Mouse (Mus musculus) macrophage (primary cell): Measurements from ENCODE around the gene Brap. TPM values are rescaled to one million over a fixed set of nuclear protein-coding genes. Genes with fewer than 3 reads are reported as not detected.

Source experiments
- H3K27ac ChIP-seq: fragments of 350-480 bp; formaldehyde crosslinking; 2 replicates; pipeline ENCODE4 v1.9.0; 2021
- H3K36me3 ChIP-seq: fragments of 350-480 bp; formaldehyde crosslinking; 2 replicates; pipeline ENCODE4 v1.9.0; 2021; ENCODE audit errors: inconsistent target
- H3K4me3 ChIP-seq: fragments of 350-480 bp; formaldehyde crosslinking; 2 replicates; pipeline ENCODE4 v1.9.0; 2021; ENCODE audit errors: inconsistent target
- H3K79me2 ChIP-seq: fragments of 350-480 bp; formaldehyde crosslinking; 2 replicates; pipeline ENCODE4 v1.9.0; 2021; ENCODE audit errors: inconsistent target
- WGBS: methylation state at CpG from one replicate; pipeline ENCODE4 v1.1.7; 2026; ENCODE audit warnings: inconsistent platforms; ENCODE audit not compliant: missing documents; 5-methylcytosine and 5-hydroxymethylcytosine counted together
- polyA plus RNA-seq: library from polyadenylated mRNA; stranded (reverse); fragments of 250-400 nt; gene quantifications from 3 replicates; pipeline ENCODE4 v1.2.4, GENCODE M21; 2018; ENCODE audit warnings: inconsistent platforms

The Brap gene
- polyA plus RNA-seq, 1 experiment from 2014 or later: 40.7 TPM

DNA sequence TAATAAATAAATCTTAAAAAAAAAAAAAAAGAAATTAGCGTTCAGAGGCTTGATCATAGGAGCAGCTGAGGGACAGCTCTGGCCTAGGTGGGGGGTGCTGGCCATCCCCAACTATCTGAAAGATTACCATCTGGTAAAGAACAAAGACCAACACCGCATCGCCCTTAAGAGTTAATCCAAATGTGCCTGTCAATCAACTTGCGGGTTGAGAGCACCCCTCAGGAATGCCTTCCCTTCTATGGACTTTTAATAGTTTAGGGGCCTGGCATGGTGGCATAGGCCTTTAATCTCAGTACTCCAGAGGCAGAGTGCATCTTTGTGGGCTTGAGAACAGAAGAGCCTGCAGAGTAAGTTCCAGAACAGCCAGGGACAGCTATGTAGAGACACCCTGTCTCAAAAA, 32.5 kb downstream of the Brap start:
- Histone ChIP-seq H3K4me3 (no peak overlapping the region), H3K36me3 (no peaks in the 10 kb centered on the region)
- 83% methylated on average over 4 of the region's 4 CpGs for WGBS

DNA sequence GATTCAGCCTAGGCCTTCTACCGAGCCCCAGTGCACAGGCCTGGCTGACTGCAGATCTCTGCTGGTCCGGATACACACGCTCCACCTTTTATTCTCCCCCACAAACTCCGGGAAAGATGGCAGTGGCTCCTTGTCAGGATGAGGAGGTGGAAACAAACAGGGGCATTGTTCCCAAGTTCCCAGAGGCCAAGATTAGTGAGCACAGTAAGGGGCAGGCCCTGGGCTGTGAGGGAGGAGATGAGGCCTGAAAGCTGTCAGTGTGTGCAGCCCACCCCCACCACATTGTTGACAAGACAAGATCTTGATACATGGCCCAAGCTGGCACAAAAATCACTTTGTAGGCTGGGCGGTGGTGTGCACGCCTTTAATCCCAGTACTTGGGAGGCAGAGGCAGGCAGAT, 36.4 kb downstream of the Brap start:
- 88% methylated on average over 6 of the region's 6 CpGs for WGBS

More for the DNA sequence above, 32.5 kb downstream of the Brap start:
- no peak overlapping the region for H3K27ac ChIP-seq
- no peaks in the 10 kb centered on the region for H3K79me2 ChIP-seq

DNA sequence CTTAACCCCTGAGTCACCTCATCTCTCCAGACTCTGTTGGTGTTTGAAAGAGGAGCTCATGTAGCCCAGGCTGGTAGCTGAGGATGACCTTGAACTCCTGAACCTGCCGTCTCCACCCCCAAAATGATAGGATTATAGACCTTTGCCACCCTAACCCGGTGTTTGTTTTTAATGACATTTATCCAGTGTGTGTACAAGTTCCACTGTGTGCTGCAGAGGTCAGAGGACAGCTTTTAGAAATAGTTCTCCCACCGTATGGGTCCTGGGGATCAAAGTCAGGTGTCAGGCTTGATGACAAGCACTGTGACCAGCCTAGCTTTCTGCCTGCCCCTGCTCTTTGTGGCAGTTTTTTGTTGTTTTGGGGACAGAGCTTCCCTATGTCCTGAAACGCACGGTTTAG, 39.5 kb downstream of the Brap start:
- 84% methylated on average over 5 of the region's 5 CpGs for WGBS
- H3K36me3 ChIP-seq: no peaks in the 10 kb centered on the region
- H3K27ac ChIP-seq: no peak overlapping the region
- no peaks in the 10 kb centered on the region for H3K79me2 ChIP-seq
- H3K4me3 ChIP-seq: no peak overlapping the region

More for the DNA sequence above, 36.4 kb downstream of the Brap start:
- no peak overlapping the region for H3K4me3 ChIP-seq
- H3K27ac ChIP-seq: no peak overlapping the region
- H3K36me3 ChIP-seq: no peaks in the 10 kb centered on the region
- no peaks in the 10 kb centered on the region for H3K79me2 ChIP-seq

DNA sequence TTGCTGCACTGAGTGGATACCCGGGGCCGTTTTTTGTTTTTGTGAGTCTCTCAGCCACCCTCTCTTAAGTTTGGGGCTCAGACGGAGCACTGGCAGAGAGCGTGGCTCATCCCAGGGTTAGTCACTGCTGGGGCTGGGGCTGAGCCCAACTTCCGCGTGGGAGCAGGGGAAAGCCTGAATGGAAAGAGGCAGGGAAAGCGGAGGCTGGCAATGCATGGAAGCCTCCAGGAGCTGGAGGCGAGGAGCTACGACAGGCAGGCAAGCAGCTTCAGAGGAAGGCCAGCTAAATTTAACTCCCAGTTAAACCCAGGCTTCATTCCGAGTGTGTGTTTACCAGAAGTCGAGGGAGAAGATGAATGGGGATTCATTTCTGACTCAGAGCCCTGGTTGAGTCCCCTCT, 40.1 kb downstream of the Brap start:
- no peak overlapping the region for H3K4me3 ChIP-seq
- no peaks in the 10 kb centered on the region for H3K79me2 ChIP-seq
- H3K27ac ChIP-seq: no peak overlapping the region
- WGBS: 89% methylated on average over 11 of the region's 11 CpGs
- H3K36me3 ChIP-seq: no peaks in the 10 kb centered on the region

DNA sequence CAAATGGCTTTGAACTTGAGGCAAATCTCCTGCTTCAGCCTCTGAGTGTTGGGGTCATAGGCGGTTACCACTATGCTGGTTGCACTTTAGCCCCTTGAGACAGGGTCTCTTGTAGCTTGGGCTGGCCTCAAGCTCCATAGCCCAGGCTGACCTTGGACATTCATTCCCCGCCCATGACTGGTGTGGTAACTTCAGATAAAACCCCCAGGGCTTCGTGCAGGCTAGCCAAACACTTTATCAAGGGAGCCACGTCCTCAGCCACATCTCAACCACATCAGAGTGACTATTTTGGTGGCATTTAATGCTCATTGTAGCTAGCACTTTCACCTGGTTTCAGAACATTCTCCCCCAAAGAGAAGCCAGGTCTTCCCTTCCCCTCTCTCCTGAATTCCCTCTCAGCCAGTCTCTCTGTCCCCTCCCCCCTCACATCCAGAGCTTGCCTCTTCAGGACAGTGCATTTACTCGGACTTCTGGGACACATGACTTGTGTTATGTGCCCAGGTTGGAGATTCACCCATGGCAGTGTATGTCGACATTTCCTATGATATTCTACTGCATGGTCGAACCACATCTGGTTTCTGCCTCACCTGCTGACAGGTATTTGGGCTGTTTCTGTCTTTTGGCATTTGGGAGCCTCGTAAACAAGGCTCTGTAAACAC, 40.9 kb downstream of the Brap start:
- Histone ChIP-seq H3K4me3 (no peak overlapping the region), H3K27ac (no peak overlapping the region)
- 66% methylated on average over 8 of the region's 8 CpGs for WGBS

DNA sequence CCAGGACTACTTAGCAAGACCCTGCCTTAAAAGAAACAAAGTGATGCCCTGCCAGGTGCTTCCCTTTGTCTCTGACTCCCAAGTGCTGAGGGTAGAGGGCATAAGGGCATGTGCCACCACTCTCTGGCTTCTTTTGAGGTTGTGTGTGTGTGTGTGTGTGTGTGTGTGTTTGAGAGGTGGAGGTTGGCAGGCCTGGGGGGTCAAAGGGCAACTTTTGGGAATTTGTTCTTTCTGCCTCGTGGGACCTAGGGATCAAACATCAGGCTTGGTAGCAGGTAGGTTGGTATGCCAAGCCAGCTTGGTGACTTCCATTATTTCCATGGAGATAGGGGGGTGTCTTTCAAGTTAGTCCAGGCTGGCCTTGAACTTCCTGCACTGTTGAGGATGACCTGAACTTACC, 43.0 kb downstream of the Brap start:
- Histone ChIP-seq H3K27ac (no peak overlapping the region), H3K36me3 (no peaks in the 10 kb centered on the region), H3K4me3 (no peak overlapping the region), H3K79me2 (no peaks in the 10 kb centered on the region)
- 90% methylated on average over 1 of the region's 1 CpGs for WGBS

More for the DNA sequence above, 40.9 kb downstream of the Brap start:
- no peaks in the 10 kb centered on the region for H3K36me3 ChIP-seq
- no peaks in the 10 kb centered on the region for H3K79me2 ChIP-seq

DNA sequence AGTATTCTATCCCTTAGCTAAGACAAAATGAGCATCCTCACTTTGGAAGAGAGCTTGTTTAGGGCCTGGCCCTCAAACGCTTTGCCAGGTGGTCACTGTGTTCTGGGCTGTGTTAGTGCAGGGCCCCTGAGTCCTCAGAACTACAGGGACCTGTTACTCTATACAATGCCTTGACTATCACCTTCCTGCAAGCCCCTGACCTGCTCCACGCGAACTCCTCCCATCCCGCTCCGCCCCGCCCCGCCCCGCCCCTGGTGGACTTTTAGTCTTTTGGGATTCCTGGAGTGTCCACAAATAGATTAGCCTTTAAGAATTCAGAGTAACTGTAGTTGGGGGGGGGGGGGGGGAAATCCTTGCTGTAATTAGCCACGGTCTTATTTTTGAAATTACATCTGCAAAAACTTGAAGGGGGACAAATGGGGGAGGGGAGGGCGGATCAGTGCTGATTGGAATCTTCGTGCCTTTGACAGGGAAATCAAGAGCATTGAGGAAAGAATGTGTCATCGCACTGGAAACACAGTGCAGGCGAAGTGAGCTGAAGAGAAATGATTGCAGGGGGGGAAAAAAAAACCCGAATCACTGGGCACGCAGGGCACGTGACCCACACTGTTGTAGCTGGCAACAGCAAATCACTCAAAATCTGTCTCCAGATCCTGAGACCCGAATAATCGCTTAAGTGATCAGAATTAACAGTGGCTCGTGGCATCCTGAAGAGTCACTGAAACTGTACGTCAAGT, 44.3 kb downstream of the Brap start:
- 26% methylated on average over 13 of the region's 20 CpGs for WGBS
- Histone ChIP-seq H3K36me3 (no peaks in the 10 kb centered on the region), H3K4me3 (no peak overlapping the region), H3K27ac (no peak overlapping the region), H3K79me2 (no peaks in the 10 kb centered on the region)

DNA sequence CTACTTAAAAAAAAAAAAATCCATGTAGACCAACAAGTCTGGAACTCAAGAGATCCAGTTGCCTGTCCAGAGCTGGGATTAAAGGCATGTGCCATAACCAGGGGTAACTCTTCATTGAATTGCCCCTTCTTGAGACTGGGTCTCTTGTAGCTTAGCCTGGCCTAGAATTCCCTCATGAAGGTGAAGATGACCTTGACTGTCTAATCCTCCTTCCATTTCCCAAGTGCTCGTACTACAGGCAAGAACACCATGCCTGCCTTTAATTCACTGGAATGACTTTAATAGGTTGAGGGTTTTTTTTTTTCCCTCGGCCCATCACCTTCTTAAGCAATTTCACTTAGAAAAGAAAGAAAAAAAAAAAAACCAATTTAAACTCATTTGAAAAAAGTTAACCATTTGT, 50.0 kb downstream of the Brap start:
- peaks cover 30% of the 10 kb centered on the region for H3K79me2 ChIP-seq
- peak overlapping the region; percentile 38 for H3K4me3 ChIP-seq
- no peaks in the 10 kb centered on the region for H3K36me3 ChIP-seq
- 92% methylated on average over 1 of the region's 2 CpGs for WGBS
- peak overlapping the region; percentile 67; the same call in 1 of the 2 replicates for H3K27ac ChIP-seq

DNA sequence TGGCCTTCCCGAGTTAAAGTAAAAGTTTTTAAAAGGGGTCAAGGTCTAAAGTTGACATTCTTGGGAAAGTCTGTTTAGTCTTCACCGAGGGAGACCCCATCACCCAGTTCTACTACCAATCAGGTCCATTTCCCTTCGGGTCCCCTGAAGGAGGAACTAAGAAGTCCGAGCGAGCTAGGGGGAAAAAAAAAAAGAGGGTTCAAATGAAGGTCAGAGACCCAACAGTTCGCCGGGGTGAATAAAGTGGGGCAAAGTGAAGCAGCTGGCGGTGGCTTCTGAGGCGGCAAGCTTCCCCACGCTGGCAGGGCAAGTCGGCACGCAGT, 50.4 kb downstream of the Brap start:
- under 1% methylated on average over 12 of the region's 12 CpGs for WGBS
- Histone ChIP-seq H3K79me2 (peaks cover 35% of the 10 kb centered on the region), H3K36me3 (no peaks in the 10 kb centered on the region), H3K4me3 (peak overlapping the region; percentile 38), H3K27ac (peak overlapping the region; percentile 67)

DNA sequence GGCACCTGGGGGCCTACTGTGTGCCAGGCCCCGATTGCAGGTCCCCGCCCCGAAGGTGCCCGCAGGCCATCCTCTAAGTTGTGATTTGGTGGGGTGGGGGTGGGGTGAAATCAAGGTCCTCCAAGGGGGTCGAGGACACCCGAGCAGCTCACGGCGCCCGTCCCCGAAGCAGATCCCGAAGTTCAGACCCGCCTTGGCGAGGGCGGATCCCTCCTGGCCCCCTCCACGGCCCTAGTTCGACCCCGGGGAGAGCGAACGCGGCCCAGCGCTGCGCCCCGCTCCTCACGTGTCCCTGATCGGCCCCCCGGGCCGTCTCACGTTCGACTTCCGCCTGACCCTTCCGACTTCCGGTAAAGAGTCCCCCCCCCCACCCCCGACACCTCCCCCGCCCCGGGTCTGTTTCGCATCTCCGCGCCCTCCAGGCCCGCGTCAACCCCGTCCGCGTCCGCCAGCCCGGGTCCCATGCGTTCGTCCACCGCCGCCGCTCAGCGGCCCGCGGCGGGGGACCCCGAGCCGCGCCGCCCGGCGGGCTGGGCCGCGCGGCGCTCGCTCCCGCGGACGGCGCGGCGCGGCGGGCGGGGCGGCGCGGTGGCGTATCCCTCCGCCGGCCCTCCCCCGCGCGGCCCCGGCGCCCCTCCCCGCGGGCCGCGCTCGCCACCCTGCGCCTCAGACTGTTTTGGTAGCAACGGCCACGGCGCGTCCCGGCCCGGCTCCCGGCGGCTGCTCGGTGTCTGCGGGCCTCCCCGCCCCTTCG, 51.0 kb downstream of the Brap start, which contains the start of gene Atxn2:
Gene Atxn2, plus strand, starts transcription at position 164 of the 754 bp plus-strand sequence.
- peak within 1 kb of the TSS; percentile 67 for H3K27ac ChIP-seq
- H3K79me2 ChIP-seq: peaks cover 40% of the 10 kb centered on the region
- WGBS: 1% methylated on average over 30 of the region's 103 CpGs
- H3K36me3 ChIP-seq: no peaks in the 10 kb centered on the region
- peak within 1 kb of the TSS; percentile 38 for H3K4me3 ChIP-seq

DNA sequence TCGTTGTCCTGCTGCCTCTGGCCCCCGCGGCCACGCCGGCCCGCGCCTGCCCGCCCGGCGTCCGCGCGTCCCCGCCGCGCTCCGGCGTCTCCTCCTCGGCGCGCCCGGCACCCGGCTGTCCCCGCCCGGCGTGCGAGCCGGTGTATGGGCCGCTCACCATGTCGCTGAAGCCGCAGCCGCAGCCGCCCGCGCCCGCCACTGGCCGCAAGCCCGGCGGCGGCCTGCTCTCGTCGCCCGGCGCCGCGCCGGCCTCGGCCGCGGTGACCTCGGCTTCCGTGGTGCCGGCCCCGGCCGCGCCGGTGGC, 51.5 kb downstream of the Brap start:
- Histone ChIP-seq H3K36me3 (no peaks in the 10 kb centered on the region), H3K4me3 (no peak overlapping the region), H3K79me2 (peaks cover 45% of the 10 kb centered on the region), H3K27ac (no peak overlapping the region)
- 0% methylated on average over 33 of the region's 57 CpGs for WGBS

DNA sequence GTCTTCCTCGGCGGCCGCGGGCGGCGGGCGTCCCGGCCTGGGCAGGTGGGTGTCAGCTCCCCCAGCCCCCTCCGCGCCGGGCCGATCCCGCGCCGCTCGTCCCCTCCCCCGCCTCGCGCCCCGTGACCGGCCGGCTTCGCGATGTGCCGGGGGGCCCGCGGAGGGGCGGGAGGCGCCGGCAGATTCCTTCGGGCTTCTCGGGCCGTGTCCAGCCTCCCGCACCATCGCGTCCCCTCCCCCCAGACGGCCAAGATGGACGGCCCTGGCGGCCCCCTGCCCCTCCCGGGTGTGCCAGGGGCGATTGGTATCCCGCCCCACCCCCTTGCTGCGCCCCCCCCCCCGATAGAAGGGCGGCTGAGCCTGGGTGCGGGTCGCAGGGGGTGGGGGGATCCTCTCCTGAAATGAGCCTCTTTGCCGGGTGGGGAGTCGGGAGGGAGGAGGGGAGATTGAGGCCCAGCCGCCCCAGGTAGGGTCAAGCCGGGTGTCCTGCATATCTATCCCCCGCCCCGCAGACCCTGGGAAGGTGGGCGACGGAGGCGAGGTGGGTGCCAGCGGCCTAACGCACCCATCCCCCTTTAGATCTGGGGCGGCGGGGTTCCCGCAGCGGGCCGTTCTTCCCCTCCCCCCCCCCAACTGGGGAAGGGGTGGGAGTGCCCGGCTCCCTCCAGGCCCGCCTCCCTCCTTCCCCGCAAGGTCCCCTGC, 52.0 kb downstream of the Brap start:
- H3K36me3 ChIP-seq: no peaks in the 10 kb centered on the region
- H3K4me3 ChIP-seq: peak overlapping the region; percentile 43
- peaks cover 50% of the 10 kb centered on the region for H3K79me2 ChIP-seq
- WGBS: 1% methylated on average over 50 of the region's 66 CpGs
- H3K27ac ChIP-seq: no peak overlapping the region

DNA sequence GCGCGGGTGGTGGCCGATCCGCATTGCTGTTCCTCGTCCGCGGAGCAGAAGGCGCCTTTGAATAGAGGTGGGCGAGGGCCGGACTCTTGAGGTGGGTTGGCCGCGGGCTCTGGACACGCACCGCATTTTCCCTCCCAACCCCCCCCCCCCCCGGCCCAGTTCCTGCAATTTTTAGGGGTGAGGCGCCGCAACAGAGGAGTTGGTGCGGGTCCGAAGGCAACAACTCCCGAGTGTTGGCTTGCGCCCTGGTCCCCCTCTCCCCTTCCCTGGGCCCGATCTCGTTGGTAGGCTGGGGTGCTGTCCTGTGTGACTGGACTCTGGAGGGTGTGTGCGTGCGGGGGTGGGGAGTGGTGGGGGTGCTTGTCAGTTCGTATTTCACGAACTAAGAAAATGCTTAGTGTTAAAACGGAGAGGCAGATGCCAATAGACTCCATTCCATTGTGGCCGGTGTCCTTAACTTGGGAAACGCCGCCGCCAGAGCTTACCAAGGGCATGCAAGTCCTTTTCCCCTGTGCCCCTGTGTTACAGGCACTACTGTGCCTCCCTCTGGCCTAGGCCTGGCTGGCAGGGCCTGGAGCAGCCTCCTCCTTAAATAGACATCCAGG, 52.7 kb downstream of the Brap start:
- no peak overlapping the region for H3K27ac ChIP-seq
- WGBS: 8% methylated on average over 27 of the region's 32 CpGs
- peak overlapping the region; percentile 43 for H3K4me3 ChIP-seq
- H3K79me2 ChIP-seq: peaks cover 57% of the 10 kb centered on the region
- H3K36me3 ChIP-seq: no peaks in the 10 kb centered on the region

DNA sequence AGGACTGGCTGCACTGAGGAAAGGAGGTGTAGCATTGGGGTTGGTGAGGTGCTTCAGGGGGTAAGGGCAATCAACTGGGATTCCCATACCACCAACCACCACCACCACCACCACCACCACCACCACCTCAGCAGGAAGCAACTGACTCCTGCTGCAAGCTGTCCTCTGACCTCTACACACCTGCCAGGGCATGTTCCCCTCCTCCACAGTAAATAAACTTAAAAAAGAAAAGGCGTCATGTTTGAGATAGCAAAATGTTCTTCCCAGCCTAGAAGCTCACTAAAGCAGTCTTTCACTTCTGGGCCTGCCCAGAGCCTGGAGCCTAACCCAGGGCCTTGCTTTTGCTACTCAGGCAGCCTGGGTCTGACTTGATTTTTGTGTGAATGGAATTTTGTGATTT, 54.0 kb downstream of the Brap start:
- Histone ChIP-seq H3K4me3 (no peak overlapping the region), H3K36me3 (no peaks in the 10 kb centered on the region), H3K79me2 (peaks cover 70% of the 10 kb centered on the region), H3K27ac (no peak overlapping the region)
- 88% methylated on average over 1 of the region's 1 CpGs for WGBS
